ENCODE assay signal across 8 mouse cellular contexts in genomic region chr12:84487324-84488056, GRCm38 (mm10). TPM values are rescaled to one million over a fixed set of nuclear protein-coding genes. Genes with fewer than 3 reads are reported as not detected.
A peak's percentile ranks its signal among the peaks of the same experiment; 100 is the strongest.
DNase-seq lines count a peak whose midpoint lies in the region; ATAC-seq lines count a peak whose summit lies in the region.

No protein-coding gene starts in this region.

- H3K27ac ChIP-seq in forebrain, embryonic 12.5 days: peak overlapping the region; percentile 3; the same call in 1 of the 2 replicates
- no peak overlapping the region for H3K27ac ChIP-seq in hindbrain, embryonic 16.5 days (ENCODE audit: low read depth, low read length)

- H3K9ac ChIP-seq in forebrain, embryonic 12.5 days: no peak overlapping the region
- H3K9ac ChIP-seq in hindbrain, embryonic 16.5 days (ENCODE audit: low read depth, low read length): no peak overlapping the region

- H3K9me3 ChIP-seq in forebrain, embryonic 12.5 days: no peaks in the 10 kb centered on the region
- H3K9me3 ChIP-seq in hindbrain, embryonic 16.5 days (ENCODE audit: control insufficient read depth, low read length): no peaks in the 10 kb centered on the region

- peak; percentile 20 for DNase-seq in adrenal gland, postnatal 10 days
- no peak for DNase-seq in adrenal gland, postnatal 4 days (ENCODE audit: low spot score in 2 of 2)
- DNase-seq in right cerebral cortex, postnatal 25 days: no peak
- DNase-seq in adrenal gland, adult 8-10 months: no peak
- DNase-seq in adipocyte (ENCODE audit: low spot score): no peak

- H3K4me3 ChIP-seq in forebrain, embryonic 12.5 days (replicated peaks): no peak overlapping the region
- no peak overlapping the region for H3K4me3 ChIP-seq in hindbrain, embryonic 16.5 days (ENCODE audit: low read length)

- WGBS in forebrain, embryonic 12.5 days: 32% methylated on average over 8 of the region's 8 CpGs
- WGBS in hindbrain, embryonic 16.5 days: 21% methylated on average over 8 of the region's 8 CpGs

- peak; percentile 83 for ATAC-seq in forebrain, embryonic 12.5 days (ENCODE audit: low FRiP score)
- peak; percentile 60 for ATAC-seq in hindbrain, embryonic 16.5 days
- peak; percentile 34; the same call in 1 of the 2 replicates for ATAC-seq in megakaryocyte-erythroid progenitor cell, adult 5-6 weeks (replicated peaks; ENCODE audit: low FRiP score, low TSS enrichment, poor library complexity, severe bottlenecking)

- H3K4me1 ChIP-seq in forebrain, embryonic 12.5 days: peaks cover 11% of the 10 kb centered on the region
- peaks cover 9% of the 10 kb centered on the region for H3K4me1 ChIP-seq in hindbrain, embryonic 16.5 days (ENCODE audit: control insufficient read depth, insufficient read depth, low read depth, low read length)

- H3K4me2 ChIP-seq in forebrain, embryonic 12.5 days: no peak overlapping the region
- H3K4me2 ChIP-seq in hindbrain, embryonic 16.5 days (ENCODE audit: low read length): no peak overlapping the region; the same call in 1 of the 2 replicates

- no peaks in the 10 kb centered on the region for H3K27me3 ChIP-seq in forebrain, embryonic 12.5 days
- H3K27me3 ChIP-seq in hindbrain, embryonic 16.5 days (replicated peaks; ENCODE audit: control insufficient read depth, insufficient read depth, low read length): no peaks in the 10 kb centered on the region; the same call in 1 of the 2 replicates

- H3K36me3 ChIP-seq in forebrain, embryonic 12.5 days (replicated peaks): no peaks in the 10 kb centered on the region
- no peaks in the 10 kb centered on the region for H3K36me3 ChIP-seq in hindbrain, embryonic 16.5 days (ENCODE audit: control insufficient read depth, insufficient read depth, low read length)

RNA-seq across cellular contexts. Expression of gene Lin52, which starts 36.3 kb away (rescaled TPM):
- total RNA-seq in adrenal gland, postnatal 10 days (2021): 10 to 100 TPM; 10.9 to 11.2 TPM
- 10 to 100 TPM; 11.7 to 12.9 TPM for total RNA-seq in adrenal gland, postnatal 4 days (2021)
- polyA plus RNA-seq in forebrain, embryonic 12.5 days (2016; fragmentation: Nextera tagmentation; extraction: Ambion mirVana): 37.5 and 39.2 TPM in 2 replicates
- 31.9 and 32.4 TPM in 2 replicates for polyA plus RNA-seq in hindbrain, embryonic 16.5 days (2015; fragmentation: Nextera tagmentation; extraction: Ambion mirVana)
- total RNA-seq in megakaryocyte-erythroid progenitor cell, adult 5-6 weeks (2014; fragmentation: Nextera tagmentation): 17.0 and 20.2 TPM in 2 replicates
- 12.6 and 16.5 TPM in 2 replicates for total RNA-seq in megakaryocyte-erythroid progenitor cell, adult 5-6 weeks (2017)
- total RNA-seq in adrenal gland, adult 8-10 months (2022): 10 to 100 TPM; 17.8 to 21.3 (median 19.6) TPM

RNA-seq across cellular contexts. Expression of gene Aldh6a1, which starts 36.7 kb away (rescaled TPM):
- 100 to 1,000 TPM; 230 to 234 TPM for total RNA-seq in adrenal gland, postnatal 10 days (2021)
- 100 to 1,000 TPM in 1 of 2 experiments, 10 to 100 TPM in 1; 98.9 to 103 TPM for total RNA-seq in adrenal gland, postnatal 4 days (2021)
- polyA plus RNA-seq in forebrain, embryonic 12.5 days (2016; fragmentation: Nextera tagmentation; extraction: Ambion mirVana): 26.6 and 26.8 TPM in 2 replicates
- polyA plus RNA-seq in hindbrain, embryonic 16.5 days (2015; fragmentation: Nextera tagmentation; extraction: Ambion mirVana): 41.3 and 41.8 TPM in 2 replicates
- 7.5 and 11.2 TPM in 2 replicates for total RNA-seq in megakaryocyte-erythroid progenitor cell, adult 5-6 weeks (2014; fragmentation: Nextera tagmentation)
- 7.0 and 11.3 TPM in 2 replicates for total RNA-seq in megakaryocyte-erythroid progenitor cell, adult 5-6 weeks (2017)
- total RNA-seq in adrenal gland, adult 8-10 months (2022): 100 to 1,000 TPM; 125 to 228 (median 171) TPM

Comparison
In these comparisons a context has a peak if more than half of its experiments do, and no peak if none do; other contexts are left out.
1. RNA of gene Aldh6a1, which starts 36.7 kb away (total RNA-seq): 230 to 234 TPM in adrenal gland, postnatal 10 days, 125 to 228 TPM in adrenal gland, adult 8-10 months and 98.9 to 103 TPM in adrenal gland, postnatal 4 days; 7.0 to 11.3 TPM in megakaryocyte-erythroid progenitor cell, adult 5-6 weeks; every median in the first group is over 4 times any median in the second.
2. Peak in every context shown above with its lines, with median percentiles within 50 percentile points of each other: ATAC-seq.